Mouse (Mus musculus): ENCODE measurements around the gene Cdc42se2. TPM values are rescaled to one million over a fixed set of nuclear protein-coding genes. Genes with fewer than 3 reads are reported as not detected.

Cdc42se2 gene
- polyA plus RNA-seq, 1 experiment: 69.7 TPM

- Histone ChIP-seq H3K27ac (ENCODE audit: insufficient read depth, low read length) (no peak overlapping the region), H3K27me3 (ENCODE audit: control insufficient read depth, insufficient read depth, low read length, poor library complexity, severe bottlenecking) (no peaks in the 10 kb centered on the region), H3K9ac (ENCODE audit: low read depth, poor library complexity, severe bottlenecking) (no peak overlapping the region), H3K9me3 (replicated peaks; ENCODE audit: control insufficient read depth, insufficient read depth, low read length, poor library complexity, severe bottlenecking) (peaks cover 6% of the 10 kb centered on the region), H3K4me1 (ENCODE audit: control insufficient read depth, insufficient read depth, low read length) (no peaks in the 10 kb centered on the region), H3K36me3 (ENCODE audit: control insufficient read depth, insufficient read depth, low read length, poor library complexity, severe bottlenecking) (peaks cover 18% of the 10 kb centered on the region), H3K4me3 (ENCODE audit: low read depth, low read length) (no peak overlapping the region)
- TF ChIP-seq POLR2A (IDR thresholded peaks at IDR 0.05; ENCODE audit: insufficient read depth, low read length): no peak
- TF ChIP-seq EP300 (IDR thresholded peaks at IDR 0.05; ENCODE audit: insufficient read depth, low read depth, low read length): no peak
- TF ChIP-seq CTCF (IDR thresholded peaks at IDR 0.05; ENCODE audit: low read depth, low read length): no peak
Measured at GRCm38 (mm10) chr11:54757993-54758392, 29.5 kb downstream of the Cdc42se2 start.

GRCm38 (mm10) chr11:54755148-54755664 lies 32.3 kb downstream of the Cdc42se2 start:
- no peaks in the 10 kb centered on the region for H3K4me1 ChIP-seq (ENCODE audit: control insufficient read depth, insufficient read depth, low read length)

GRCm38 (mm10) chr11:54754301-54755147 lies 33.0 kb downstream of the Cdc42se2 start:
- no peak overlapping the region for H3K4me3 ChIP-seq (ENCODE audit: low read depth, low read length)

More at GRCm38 (mm10) chr11:54755148-54755664, 32.3 kb downstream of the Cdc42se2 start:
- TF ChIP-seq EP300 (IDR thresholded peaks at IDR 0.05; ENCODE audit: insufficient read depth, low read depth, low read length): no peak
- TF ChIP-seq POLR2A (IDR thresholded peaks at IDR 0.05; ENCODE audit: insufficient read depth, low read length): no peak
- H3K27ac ChIP-seq (ENCODE audit: insufficient read depth, low read length): no peak overlapping the region
- H3K9me3 ChIP-seq (replicated peaks; ENCODE audit: control insufficient read depth, insufficient read depth, low read length, poor library complexity, severe bottlenecking): peaks cover 7% of the 10 kb centered on the region
- H3K4me3 ChIP-seq (ENCODE audit: low read depth, low read length): no peak overlapping the region
- H3K36me3 ChIP-seq (ENCODE audit: control insufficient read depth, insufficient read depth, low read length, poor library complexity, severe bottlenecking): peaks cover 19% of the 10 kb centered on the region
- H3K9ac ChIP-seq (ENCODE audit: low read depth, poor library complexity, severe bottlenecking): no peak overlapping the region
- H3K27me3 ChIP-seq (ENCODE audit: control insufficient read depth, insufficient read depth, low read length, poor library complexity, severe bottlenecking): no peaks in the 10 kb centered on the region

GRCm38 (mm10) chr11:54751502-54751901 lies 36.0 kb downstream of the Cdc42se2 start:
- peaks cover 25% of the 10 kb centered on the region for H3K36me3 ChIP-seq (ENCODE audit: control insufficient read depth, insufficient read depth, low read length, poor library complexity, severe bottlenecking)
- H3K27me3 ChIP-seq (ENCODE audit: control insufficient read depth, insufficient read depth, low read length, poor library complexity, severe bottlenecking): no peaks in the 10 kb centered on the region
- H3K27ac ChIP-seq (ENCODE audit: insufficient read depth, low read length): no peak overlapping the region
- no peak for TF ChIP-seq EP300 (IDR thresholded peaks at IDR 0.05; ENCODE audit: insufficient read depth, low read depth, low read length)
- TF ChIP-seq CTCF (IDR thresholded peaks at IDR 0.05; ENCODE audit: low read depth, low read length): no peak
- no peak for TF ChIP-seq POLR2A (IDR thresholded peaks at IDR 0.05; ENCODE audit: insufficient read depth, low read length)
- H3K4me3 ChIP-seq (ENCODE audit: low read depth, low read length): no peak overlapping the region
- H3K9me3 ChIP-seq (replicated peaks; ENCODE audit: control insufficient read depth, insufficient read depth, low read length, poor library complexity, severe bottlenecking): peaks cover 7% of the 10 kb centered on the region
- H3K4me1 ChIP-seq (ENCODE audit: control insufficient read depth, insufficient read depth, low read length): no peaks in the 10 kb centered on the region
- no peak overlapping the region for H3K9ac ChIP-seq (ENCODE audit: low read depth, poor library complexity, severe bottlenecking)

More at GRCm38 (mm10) chr11:54754301-54755147, 33.0 kb downstream of the Cdc42se2 start:
- Histone ChIP-seq H3K27me3 (ENCODE audit: control insufficient read depth, insufficient read depth, low read length, poor library complexity, severe bottlenecking) (no peaks in the 10 kb centered on the region), H3K9ac (ENCODE audit: low read depth, poor library complexity, severe bottlenecking) (no peak overlapping the region), H3K9me3 (replicated peaks; ENCODE audit: control insufficient read depth, insufficient read depth, low read length, poor library complexity, severe bottlenecking) (peaks cover 7% of the 10 kb centered on the region), H3K36me3 (ENCODE audit: control insufficient read depth, insufficient read depth, low read length, poor library complexity, severe bottlenecking) (peaks cover 19% of the 10 kb centered on the region), H3K4me1 (ENCODE audit: control insufficient read depth, insufficient read depth, low read length) (no peaks in the 10 kb centered on the region), H3K27ac (ENCODE audit: insufficient read depth, low read length) (0 out of 2 replicates have a peak overlapping the region, but pooled peaks have one; percentile 7)
- no peak for TF ChIP-seq POLR2A (IDR thresholded peaks at IDR 0.05; ENCODE audit: insufficient read depth, low read length)
- TF ChIP-seq CTCF (IDR thresholded peaks at IDR 0.05; ENCODE audit: low read depth, low read length): no peak
- no peak for TF ChIP-seq EP300 (IDR thresholded peaks at IDR 0.05; ENCODE audit: insufficient read depth, low read depth, low read length)

- no peak overlapping the region for H3K4me3 ChIP-seq (ENCODE audit: low read depth, low read length)
- no peak overlapping the region for H3K27ac ChIP-seq (ENCODE audit: insufficient read depth, low read length)
- H3K9ac ChIP-seq (ENCODE audit: low read depth, poor library complexity, severe bottlenecking): no peak overlapping the region
- no peaks in the 10 kb centered on the region for H3K27me3 ChIP-seq (ENCODE audit: control insufficient read depth, insufficient read depth, low read length, poor library complexity, severe bottlenecking)
- H3K36me3 ChIP-seq (ENCODE audit: control insufficient read depth, insufficient read depth, low read length, poor library complexity, severe bottlenecking): peaks cover 13% of the 10 kb centered on the region
- H3K9me3 ChIP-seq (replicated peaks; ENCODE audit: control insufficient read depth, insufficient read depth, low read length, poor library complexity, severe bottlenecking): peaks cover 7% of the 10 kb centered on the region
- TF ChIP-seq CTCF (IDR thresholded peaks at IDR 0.05; ENCODE audit: low read depth, low read length): no peak
- no peak for TF ChIP-seq EP300 (IDR thresholded peaks at IDR 0.05; ENCODE audit: insufficient read depth, low read depth, low read length)
- no peak for TF ChIP-seq POLR2A (IDR thresholded peaks at IDR 0.05; ENCODE audit: insufficient read depth, low read length)
- H3K4me1 ChIP-seq (ENCODE audit: control insufficient read depth, insufficient read depth, low read length): peaks cover 4% of the 10 kb centered on the region
Measured at GRCm38 (mm10) chr11:54748891-54749290, 38.6 kb downstream of the Cdc42se2 start.

- Histone ChIP-seq H3K4me3 (ENCODE audit: low read depth, low read length) (no peak overlapping the region), H3K27ac (ENCODE audit: insufficient read depth, low read length) (no peak overlapping the region), H3K27me3 (ENCODE audit: control insufficient read depth, insufficient read depth, low read length, poor library complexity, severe bottlenecking) (no peaks in the 10 kb centered on the region), H3K36me3 (ENCODE audit: control insufficient read depth, insufficient read depth, low read length, poor library complexity, severe bottlenecking) (peaks cover 7% of the 10 kb centered on the region), H3K9ac (ENCODE audit: low read depth, poor library complexity, severe bottlenecking) (no peak overlapping the region), H3K4me1 (ENCODE audit: control insufficient read depth, insufficient read depth, low read length) (peaks cover 4% of the 10 kb centered on the region), H3K9me3 (replicated peaks; ENCODE audit: control insufficient read depth, insufficient read depth, low read length, poor library complexity, severe bottlenecking) (no peaks in the 10 kb centered on the region)
- TF ChIP-seq CTCF (IDR thresholded peaks at IDR 0.05; ENCODE audit: low read depth, low read length): no peak
- no peak for TF ChIP-seq POLR2A (IDR thresholded peaks at IDR 0.05; ENCODE audit: insufficient read depth, low read length)
- TF ChIP-seq EP300 (IDR thresholded peaks at IDR 0.05; ENCODE audit: insufficient read depth, low read depth, low read length): no peak
Measured at GRCm38 (mm10) chr11:54744231-54744630, 43.2 kb downstream of the Cdc42se2 start.
